Mouse (Mus musculus) spleen, adult 2 months (tissue): ENCODE data around the gene Arih2. TPM values are rescaled to one million over a fixed set of nuclear protein-coding genes. Genes with fewer than 3 reads are reported as not detected.
"Not testable (repeated sequence)": the region's sequence is repeated elsewhere in the genome, so short reads cannot be mapped to it uniquely, and the experiment has no call there.

ENCODE experiments used
- DNase-seq, 2 experiments: peaks; one replicate each; pipeline versions ENCODE4 v3.0.0 to v3.0.0-alpha.2; 2012 to 2021; ENCODE audit warnings: low spot score in 2 of 2, low read depth in 1 of 2
- H3K27ac ChIP-seq: fragments of 200-500 bp; 2 replicates; pipeline ENCODE4 v1.5.1; 2012; ENCODE audit warnings: low read length, inconsistent platforms; ENCODE audit not compliant: insufficient read depth
- H3K27me3 ChIP-seq: fragments of 200-500 bp; 2 replicates; pipeline ENCODE4 v1.6.1; 2012; ENCODE audit warnings: mild to moderate bottlenecking, moderate library complexity, low read length, inconsistent platforms; ENCODE audit not compliant: control insufficient read depth, insufficient read depth
- H3K36me3 ChIP-seq: fragments of 200-500 bp; 2 replicates; pipeline ENCODE4 v1.6.1; 2012; ENCODE audit warnings: mild to moderate bottlenecking, low read length, inconsistent platforms; ENCODE audit not compliant: control insufficient read depth, insufficient read depth
- H3K4me1 ChIP-seq: fragments of 200-500 bp; 2 replicates; pipeline ENCODE4 v1.6.1; 2011; ENCODE audit warnings: inconsistent platforms; ENCODE audit not compliant: control insufficient read depth, insufficient read depth, insufficient read length
- H3K4me3 ChIP-seq: fragments of 200-500 bp; 2 replicates; pipeline ENCODE4 v1.5.1; 2011; ENCODE audit warnings: mild to moderate bottlenecking, inconsistent platforms; ENCODE audit not compliant: insufficient read depth, insufficient read length; ENCODE audit errors: extremely low read depth
- CTCF ChIP-seq: fragments of 200-500 bp; IDR thresholded peaks from 2 replicates; pipeline ENCODE4 v1.5.1; 2011; ENCODE audit warnings: mild to moderate bottlenecking, inconsistent platforms; ENCODE audit not compliant: insufficient read depth, insufficient read length, insufficient replicate concordance; ENCODE audit errors: extremely low read depth
- POLR2A ChIP-seq: fragments of 200-500 bp; IDR thresholded peaks from 2 replicates; pipeline ENCODE4 v1.6.1; 2011; ENCODE audit warnings: low read depth, low read length, inconsistent platforms
- WGBS: fragments of 180-500 bp; shearing (Covaris S2); methylation state at CpG from one replicate; pipeline ENCODE4 v1.1.7; 2018; 5-methylcytosine and 5-hydroxymethylcytosine counted together
- polyA plus RNA-seq: library from polyadenylated mRNA; depleted of rRNA; stranded (reverse); fragments of >200 nt; gene quantifications from 2 replicates; pipeline ENCODE4 v1.2.3, GENCODE M21; 2012

Arih2 gene
- polyA plus RNA-seq, 1 experiment, result 28.4 TPM

DNA sequence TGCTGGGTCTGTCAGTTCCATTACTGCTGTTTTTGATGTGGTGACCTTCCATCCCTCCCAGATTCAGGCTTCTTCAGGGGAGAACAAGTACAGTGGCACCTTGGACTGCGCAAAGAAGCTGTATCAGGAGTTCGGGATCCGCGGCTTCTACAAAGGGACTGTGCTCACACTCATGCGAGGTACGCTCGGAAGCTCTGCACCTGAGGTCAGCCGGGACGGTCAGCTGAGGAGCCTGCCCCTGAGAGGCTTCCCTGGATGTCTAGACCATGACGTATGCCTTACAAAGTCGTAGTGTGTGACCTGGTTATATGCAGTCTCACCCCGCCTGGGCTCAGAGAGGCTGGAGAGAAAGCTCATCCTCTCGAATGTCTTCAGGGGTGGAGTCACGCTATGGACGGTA is 30.8 kb upstream of the Arih2 start:
- no peaks in the 10 kb centered on the region for H3K4me1 ChIP-seq
- no peak for DNase-seq
- peaks cover 20% of the 10 kb centered on the region for H3K36me3 ChIP-seq
- TF ChIP-seq POLR2A (no peak), CTCF (no peak)
- H3K27me3 ChIP-seq, result no peaks in the 10 kb centered on the region
- no peak overlapping the region for H3K27ac ChIP-seq
- WGBS, result 97% methylated on average over 15 of the region's 15 CpGs
- H3K4me3 ChIP-seq, result no peak overlapping the region

DNA sequence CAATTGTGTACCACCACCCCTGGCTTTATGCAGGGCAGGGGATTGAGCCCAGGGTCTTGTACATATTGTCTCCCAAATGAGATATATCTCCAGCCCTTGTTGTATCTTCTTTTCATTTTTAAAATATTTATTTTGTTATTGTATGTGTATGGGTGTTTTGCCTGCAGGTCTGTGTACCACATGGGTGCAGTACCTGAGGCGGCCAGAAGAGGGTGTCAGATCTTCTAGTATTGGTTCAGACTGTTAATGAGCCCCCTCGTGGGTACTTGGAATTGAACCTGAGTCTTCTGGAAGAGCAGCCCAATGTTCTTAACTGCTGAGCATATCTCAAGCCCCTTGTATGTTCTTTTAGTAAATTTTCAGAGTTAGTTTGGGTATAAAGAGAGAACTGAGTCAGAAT is 24.0 kb upstream of the Arih2 start:
- H3K4me3 ChIP-seq, result no peak overlapping the region
- no peak for TF ChIP-seq POLR2A
- TF ChIP-seq CTCF, result no peak
- WGBS, result 74% methylated on average over 2 of the region's 2 CpGs
- DNase-seq, result no peak
- no peaks in the 10 kb centered on the region for H3K27me3 ChIP-seq
- H3K4me1 ChIP-seq, result no peaks in the 10 kb centered on the region
- H3K36me3 ChIP-seq, result peaks cover 8% of the 10 kb centered on the region
- no peak overlapping the region for H3K27ac ChIP-seq

DNA sequence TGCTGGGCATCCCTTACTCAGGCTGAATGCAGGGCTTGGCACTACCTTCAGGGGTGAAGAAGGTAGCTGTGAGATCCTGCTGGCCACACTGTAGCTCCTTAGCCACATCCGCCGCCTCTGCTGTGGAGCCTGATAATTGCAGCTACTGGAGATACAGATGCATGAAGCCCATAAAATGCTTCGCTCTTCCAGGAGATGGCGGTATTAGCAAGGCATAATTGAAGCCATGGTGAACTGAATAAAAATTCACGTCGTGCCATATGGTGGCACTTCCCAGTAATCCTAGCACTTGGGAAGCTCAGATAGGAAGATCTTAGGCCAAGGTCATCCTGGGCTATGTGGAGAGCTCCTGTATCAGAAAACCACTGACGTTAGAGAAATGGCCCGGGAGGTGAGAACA is 20.7 kb upstream of the Arih2 start:
- Histone ChIP-seq H3K36me3 (peaks cover 2% of the 10 kb centered on the region; the same call in 1 of the 2 replicates), H3K27me3 (no peaks in the 10 kb centered on the region), H3K27ac (no peak overlapping the region), H3K4me1 (no peaks in the 10 kb centered on the region), H3K4me3 (no peak overlapping the region)
- DNase-seq, result no peak
- TF ChIP-seq CTCF (no peak), POLR2A (no peak)
- 86% methylated on average over 8 of the region's 8 CpGs for WGBS

DNA sequence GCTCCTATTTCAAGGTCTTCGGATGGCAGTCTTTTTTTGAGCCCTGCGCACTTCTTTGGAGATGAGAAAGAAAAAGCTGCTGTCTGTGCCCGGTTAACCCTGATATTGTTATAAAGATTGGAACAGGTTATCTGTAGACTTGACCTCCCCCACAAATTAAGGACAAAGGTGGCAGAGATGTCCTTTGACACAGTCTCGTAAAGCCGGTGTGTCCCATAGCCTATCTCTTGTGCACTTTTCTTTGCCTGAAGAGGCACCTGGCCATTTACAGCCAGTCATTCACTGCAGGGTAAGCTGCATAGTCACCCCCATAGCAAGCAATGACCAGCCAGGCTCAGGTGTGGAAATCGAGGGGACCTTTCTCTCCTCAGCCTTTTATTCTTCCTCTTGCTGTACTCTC is 13.5 kb upstream of the Arih2 start:
- no peaks in the 10 kb centered on the region for H3K27me3 ChIP-seq
- DNase-seq, result no peak
- no peak overlapping the region for H3K27ac ChIP-seq
- H3K36me3 ChIP-seq, result no peaks in the 10 kb centered on the region
- 37% methylated on average over 6 of the region's 6 CpGs for WGBS
- H3K4me1 ChIP-seq, result peaks cover 3% of the 10 kb centered on the region; the same call in 1 of the 2 replicates
- TF ChIP-seq POLR2A (no peak), CTCF (no peak)
- peak overlapping the region; percentile 78; the same call in 1 of the 2 replicates for H3K4me3 ChIP-seq

DNA sequence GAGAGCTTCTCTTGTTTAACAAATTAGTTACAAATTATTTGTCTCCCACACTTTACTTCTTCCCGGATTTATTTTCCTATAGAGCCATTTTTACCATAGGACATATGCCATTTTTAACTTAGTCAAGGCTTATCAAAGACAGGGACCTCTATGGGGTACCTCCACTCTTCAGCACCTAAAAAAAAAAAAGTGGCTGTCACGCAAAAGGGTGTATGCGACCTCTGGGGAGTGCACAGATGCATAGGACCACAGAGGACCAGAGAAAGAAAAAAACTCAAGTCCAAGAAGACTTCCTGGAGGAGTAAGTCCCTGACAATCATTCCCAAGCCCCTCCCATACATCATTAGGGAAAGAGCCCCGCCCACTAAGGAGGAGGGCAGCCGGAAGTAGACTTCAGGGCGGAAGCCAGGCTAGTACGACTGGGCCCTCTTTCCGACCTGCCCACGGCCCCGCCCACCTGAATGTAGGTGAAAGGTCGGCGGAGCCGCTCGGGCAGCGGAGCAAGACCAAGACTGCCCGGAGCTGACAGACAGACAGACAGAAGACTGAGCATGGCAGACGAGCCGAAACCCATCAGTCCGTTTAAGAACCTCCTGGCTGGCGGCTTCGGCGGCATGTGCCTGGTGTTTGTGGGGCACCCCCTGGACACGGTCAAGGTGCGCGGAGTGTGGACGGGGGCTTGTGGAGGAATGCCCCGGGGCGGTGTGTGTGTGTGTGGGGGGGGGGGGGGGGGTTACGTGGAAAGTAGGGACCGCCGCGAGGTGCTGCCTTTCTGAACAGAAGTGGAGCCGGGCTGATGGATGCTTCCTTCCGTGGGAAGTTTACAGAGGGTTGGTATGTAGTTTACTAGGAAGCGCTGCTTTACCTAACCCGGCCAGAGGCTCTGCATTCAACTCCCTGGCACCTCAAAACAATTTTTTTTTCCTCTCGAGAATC is 12.8 kb upstream of the Arih2 start, which contains the start of gene Slc25a20:
Gene Slc25a20, plus strand, starts transcription at position 412 of the 936 bp plus-strand sequence.
- H3K36me3 ChIP-seq, result no peaks in the 10 kb centered on the region
- peak within 1 kb of the TSS; percentile 39; the same call in 1 of the 2 replicates for H3K27ac ChIP-seq
- H3K27me3 ChIP-seq, result no peaks in the 10 kb centered on the region
- peak; percentile 60 to 84 for DNase-seq
- peaks cover 3% of the 10 kb centered on the region; the same call in 1 of the 2 replicates for H3K4me1 ChIP-seq
- TF ChIP-seq POLR2A (no peak), CTCF (no peak)
- WGBS, result 2% methylated on average over 31 of the region's 37 CpGs
- H3K4me3 ChIP-seq, result peak within 1 kb of the TSS; percentile 78

DNA sequence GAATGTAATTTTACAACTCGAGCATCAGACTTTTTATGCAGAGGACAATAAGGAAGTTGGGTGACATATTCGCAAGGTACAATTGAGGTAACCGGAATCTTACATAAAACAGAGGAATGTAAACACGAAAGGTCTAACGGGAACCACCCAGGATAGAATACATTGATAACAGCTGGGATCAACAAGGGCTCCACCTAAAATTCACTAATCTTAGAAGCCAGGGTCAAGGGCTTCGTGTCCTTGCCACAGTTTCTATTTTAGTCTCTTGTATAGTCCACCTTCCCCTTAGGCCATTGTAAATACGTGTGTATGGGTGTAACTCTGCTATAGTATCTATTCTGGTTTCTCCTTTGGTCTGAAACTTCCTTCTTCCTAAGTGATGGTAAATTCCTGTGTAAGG is 6.7 kb upstream of the Arih2 start:
- DNase-seq, H3K27ac ChIP-seq, H3K4me1 ChIP-seq, H3K4me3 ChIP-seq, H3K36me3 ChIP-seq, H3K27me3 ChIP-seq: not testable (repeated sequence)
- WGBS, result 77% methylated on average over 7 of the region's 7 CpGs

DNA sequence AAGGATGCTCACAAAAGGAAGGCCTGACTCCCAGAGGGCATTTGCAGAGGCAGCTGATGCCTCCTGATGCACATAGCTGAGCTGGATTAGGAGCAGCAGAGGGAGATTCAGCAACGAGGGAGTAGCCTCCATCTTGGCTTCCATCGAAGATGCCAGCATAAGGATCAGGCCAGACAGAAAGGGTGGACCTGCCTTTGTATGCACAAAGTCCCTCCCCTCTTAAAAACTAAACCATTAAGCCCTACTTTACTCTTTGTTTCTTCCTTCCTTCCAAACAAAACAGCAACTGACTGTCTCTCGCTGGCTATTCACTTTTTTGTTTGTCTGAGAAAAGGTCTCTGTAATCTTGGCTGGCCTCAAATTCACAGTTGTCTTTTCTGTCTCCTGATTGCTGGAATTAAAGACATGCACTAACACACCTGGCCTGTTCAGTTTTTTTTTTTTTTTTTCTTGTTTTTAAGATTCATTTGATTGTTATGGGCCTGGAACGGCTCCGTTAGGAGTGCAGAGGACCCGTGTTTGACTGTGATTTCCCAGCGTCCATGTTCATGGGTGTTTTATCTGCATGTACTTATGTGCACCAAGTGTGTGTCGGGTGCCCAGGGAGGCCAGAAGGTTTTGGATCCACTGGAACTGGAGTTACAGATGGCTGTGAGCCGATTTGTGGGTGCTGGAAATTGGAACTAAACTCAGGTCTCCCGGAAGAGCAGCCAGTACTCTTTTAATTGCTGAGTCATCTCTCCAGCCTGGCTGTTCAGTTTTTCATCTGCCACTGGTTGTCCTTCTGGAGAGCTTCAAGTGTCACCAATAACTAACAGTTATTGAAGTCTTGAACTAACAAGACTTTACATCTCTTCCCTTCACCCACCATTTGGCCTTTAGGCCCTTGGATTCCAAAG is 5.6 kb upstream of the Arih2 start:
- H3K4me3 ChIP-seq, result no peak overlapping the region
- WGBS, result 78% methylated on average over 10 of the region's 10 CpGs

More for the DNA sequence above, 5.6 kb upstream of the Arih2 start:
- H3K36me3 ChIP-seq, result no peaks in the 10 kb centered on the region
- no peak for TF ChIP-seq POLR2A
- no peak for TF ChIP-seq CTCF
- no peak overlapping the region for H3K27ac ChIP-seq
- H3K27me3 ChIP-seq, result no peaks in the 10 kb centered on the region
- DNase-seq, result no peak
- 0 out of 2 replicates have a peak, but pooled peaks cover 2% of the 10 kb centered on the region for H3K4me1 ChIP-seq
